Mouse (Mus musculus) heart, adult 2 months (tissue): Measurements from ENCODE around the gene Lrrc4.

Experiments used
- CTCF ChIP-seq: fragments of 200-600 bp; IDR thresholded peaks from 2 replicates; pipeline ENCODE4 v1.8.1; 2022; ENCODE audit warnings: antibody characterized with exemption, mild to moderate bottlenecking, moderate library complexity
- POLR2A ChIP-seq: fragments of 200-500 bp; IDR thresholded peaks from 2 replicates; pipeline ENCODE4 v1.6.1; 2011; ENCODE audit warnings: mild to moderate bottlenecking, low read depth, low read length, control low read depth; ENCODE audit not compliant: insufficient read depth

GRCm38 (mm10) chr6:28841569-28841968 is 10.0 kb upstream of the Lrrc4 start:
- TF ChIP-seq POLR2A: no peak
- no peak for TF ChIP-seq CTCF
